Mouse (Mus musculus) erythroblast, adult 5-6 weeks (primary cell): ENCODE results near the gene Ccser2. TPM values are rescaled to one million over a fixed set of nuclear protein-coding genes. Genes with fewer than 3 reads are reported as not detected.
"Not testable (repeated sequence)": the region's sequence is repeated elsewhere in the genome, so short reads cannot be mapped to it uniquely, and the experiment has no call there.

ENCODE experiments used
- ATAC-seq: replicated peaks from 2 replicates; pipeline ENCODE4 v1.8.0; 2016; ENCODE audit warnings: moderate number of reproducible peaks, mild to moderate bottlenecking, moderate TSS enrichment, inconsistent platforms; ENCODE audit not compliant: poor library complexity, low FRiP score, severe bottlenecking
- total RNA-seq, 2 experiments: library from RNA; stranded (forward) in 1 of 2; stranded (reverse) in 1 of 2; fragments of 150-400 nt in 1 of 2; fragments of 200-764, 138-1000 nt in 1 of 2; gene quantifications; 2 replicates each; pipeline versions ENCODE4 v1.2.3 to v1.2.4; 2015 to 2017; ENCODE audit warnings: low replicate concordance in 2 of 2

The Ccser2 gene
- total RNA-seq (2015; ENCODE audit: low replicate concordance), result 3.8 and 5.2 TPM in 2 replicates
- 2.9 and 3.2 TPM in 2 replicates for total RNA-seq (2017; ENCODE audit: low replicate concordance)

DNA sequence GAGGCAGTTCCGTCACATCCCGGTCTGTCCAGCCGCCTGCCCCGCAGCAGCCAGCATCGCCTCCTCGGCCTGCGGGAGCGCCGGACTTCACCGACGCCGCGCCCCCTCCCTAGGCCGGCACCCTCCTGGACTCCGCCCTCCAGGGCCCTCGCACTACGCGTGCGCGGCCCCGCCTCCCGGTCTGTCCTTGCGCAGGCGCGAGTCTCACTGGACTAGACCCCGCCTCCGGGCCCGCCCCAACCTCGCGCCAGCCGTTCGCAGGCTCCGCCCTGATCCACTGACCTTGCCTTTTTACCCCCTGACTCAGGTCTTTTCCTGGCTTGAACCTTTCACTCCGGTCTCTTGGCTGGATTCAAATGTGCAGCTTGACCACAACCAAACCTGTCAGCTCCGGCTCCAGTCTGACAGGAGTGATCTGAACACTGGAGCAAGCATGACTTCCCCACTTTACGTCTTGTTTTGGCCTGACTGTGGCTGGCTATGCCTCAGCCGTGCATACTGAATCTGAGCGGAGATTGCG is at the start of gene Ccser2:
TSS of gene Ccser2 (minus strand) at position 150 of the 520 bp plus-strand sequence.
- ATAC-seq, result peak; percentile 100

DNA sequence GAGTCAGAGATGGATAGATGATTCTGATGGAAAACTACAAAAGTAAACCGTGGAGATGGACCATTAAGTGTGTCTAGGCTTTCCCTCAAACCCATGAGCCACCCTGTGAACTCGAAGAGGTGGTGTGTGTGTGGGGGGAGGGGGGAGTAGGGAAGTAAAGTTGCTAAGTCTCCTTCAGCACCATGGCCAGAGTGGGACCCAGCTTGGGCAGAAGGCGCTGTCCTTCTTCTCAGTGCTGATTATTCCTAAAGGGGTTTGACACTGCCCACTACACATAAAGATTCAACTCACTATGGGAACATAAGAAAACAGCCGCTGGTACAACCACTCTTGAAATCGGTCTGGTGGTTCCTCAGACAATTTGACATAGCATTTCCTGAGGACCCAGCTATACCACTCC is 47.3 kb upstream of the Ccser2 start:
- ATAC-seq, result no peak

DNA sequence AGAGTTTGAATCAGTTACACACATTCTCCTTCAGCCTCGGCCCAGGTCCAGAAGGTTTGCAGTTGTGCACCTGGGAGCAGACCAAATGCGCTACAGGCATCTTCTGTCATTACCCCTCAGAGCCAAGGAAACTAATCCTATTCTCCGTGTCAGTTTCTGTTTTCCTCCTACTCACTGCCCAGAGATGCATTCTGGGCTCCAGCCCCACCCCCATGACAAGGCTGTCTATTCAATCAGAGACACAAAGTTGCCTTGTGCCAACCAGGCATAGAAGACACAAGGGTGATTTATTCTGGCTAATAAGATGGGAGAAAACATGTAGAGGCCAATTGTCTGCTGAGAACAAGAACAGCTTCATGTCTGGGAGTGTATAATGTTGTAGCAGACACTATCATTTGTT is 45.1 kb upstream of the Ccser2 start:
- ATAC-seq, result no peak

DNA sequence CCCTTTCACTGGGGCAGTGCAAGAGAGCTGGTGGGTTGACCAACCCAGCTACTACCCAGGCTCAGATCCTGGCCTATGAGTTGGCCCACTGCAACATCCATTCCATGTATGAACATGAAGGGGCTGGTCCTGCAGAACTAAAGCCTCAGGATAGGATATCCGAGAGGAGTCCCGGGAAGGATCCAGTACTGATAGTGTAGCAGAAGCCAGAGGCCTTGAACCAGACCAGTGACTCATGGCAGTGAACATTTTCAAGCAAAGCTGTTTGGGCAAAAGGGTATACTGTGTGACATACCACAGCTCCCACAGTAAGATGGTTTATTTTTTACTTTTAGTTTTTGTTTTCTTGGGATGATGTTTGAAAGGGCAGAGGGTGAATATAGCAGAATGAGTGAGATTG is 41.1 kb upstream of the Ccser2 start:
- ATAC-seq, result no peak

DNA sequence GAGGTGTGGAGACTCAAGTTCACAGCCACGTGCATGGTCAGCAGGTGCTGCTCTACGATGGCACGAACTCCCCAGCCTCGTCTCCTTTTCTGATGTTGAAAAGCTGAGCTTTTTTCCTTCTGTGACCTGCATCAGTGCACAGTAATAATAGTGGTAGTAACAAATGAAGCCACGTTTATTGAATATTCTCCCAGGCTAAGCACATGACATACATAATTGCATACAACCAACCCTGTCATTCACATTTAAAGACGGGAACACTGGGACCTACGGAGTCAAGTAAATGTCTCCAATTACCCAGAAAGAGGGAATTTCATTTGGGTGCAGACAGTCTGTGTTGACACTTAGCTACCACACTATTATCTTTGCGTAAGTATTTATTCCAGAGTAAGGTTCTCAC is 37.9 kb upstream of the Ccser2 start:
- ATAC-seq, result no peak

DNA sequence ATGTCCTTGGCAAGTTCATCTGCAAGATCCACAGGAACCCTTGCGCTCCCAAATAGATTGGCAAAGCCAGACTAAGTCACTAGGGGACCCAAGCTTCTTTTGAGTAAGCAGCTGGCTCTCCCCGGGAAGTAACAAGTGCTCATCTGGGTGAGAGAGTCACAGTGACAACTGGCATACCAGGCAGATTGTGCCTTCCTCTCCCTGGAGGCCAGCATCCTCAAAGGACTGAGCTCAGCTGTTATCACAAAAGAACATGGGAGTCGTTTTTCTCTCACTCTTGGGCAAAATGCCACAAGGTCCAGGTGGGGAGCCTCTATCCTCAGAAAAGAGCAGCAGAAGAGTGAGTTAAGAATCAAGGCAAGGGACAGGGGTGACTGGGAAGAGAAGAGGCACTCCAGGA is 37.3 kb upstream of the Ccser2 start:
- ATAC-seq, result no peak

DNA sequence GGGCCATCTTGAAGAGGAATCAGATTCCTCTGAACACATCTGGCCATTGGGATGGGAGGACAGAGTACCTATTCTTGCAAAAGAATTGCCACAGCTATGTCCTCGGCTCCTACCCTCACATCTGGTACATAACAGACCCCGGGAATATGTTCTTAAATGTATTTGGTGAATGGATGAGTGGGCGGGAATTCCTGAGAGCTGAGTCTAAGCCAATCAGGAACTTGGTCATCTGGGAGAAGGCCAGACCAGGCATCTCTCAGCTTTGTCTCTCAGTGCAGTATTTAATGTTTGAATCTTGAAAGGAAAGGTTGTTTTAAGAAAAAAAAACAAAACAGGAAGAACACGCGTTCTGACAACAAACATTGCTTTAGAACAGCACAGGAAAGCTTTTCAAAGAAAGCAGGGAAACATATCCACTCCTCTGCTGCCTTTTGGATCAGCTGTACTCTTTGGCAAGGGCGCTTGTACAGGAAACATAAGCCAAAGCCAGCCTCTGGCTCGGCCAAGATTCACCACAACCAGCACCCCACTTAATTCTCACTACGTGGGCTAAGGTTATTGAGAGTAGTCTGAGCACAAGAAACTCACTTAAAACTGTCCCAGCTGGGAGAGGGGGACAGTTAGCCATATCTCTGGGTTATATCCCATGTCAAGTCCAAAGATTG is 35.0 kb upstream of the Ccser2 start:
- no peak for ATAC-seq

DNA sequence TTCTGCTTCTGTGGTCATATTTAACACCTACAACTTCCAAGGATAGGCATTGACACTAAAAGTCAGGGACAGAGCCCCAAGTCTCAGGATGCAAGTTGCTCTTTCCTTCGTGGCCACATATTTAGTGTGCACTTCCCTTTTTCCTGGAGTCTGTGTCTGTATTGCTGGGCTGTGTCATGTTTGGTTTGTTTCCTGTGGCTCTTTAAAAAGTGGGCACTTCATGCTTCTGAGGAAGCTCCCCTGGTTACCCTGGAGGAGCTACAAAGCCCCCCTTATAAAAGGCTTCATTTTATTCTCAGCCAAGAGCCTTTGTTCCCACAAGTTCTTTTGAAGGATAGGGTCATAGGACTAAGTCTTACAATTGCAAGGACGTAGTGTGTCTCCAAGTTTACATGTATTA is 34.3 kb upstream of the Ccser2 start:
- no peak for ATAC-seq

DNA sequence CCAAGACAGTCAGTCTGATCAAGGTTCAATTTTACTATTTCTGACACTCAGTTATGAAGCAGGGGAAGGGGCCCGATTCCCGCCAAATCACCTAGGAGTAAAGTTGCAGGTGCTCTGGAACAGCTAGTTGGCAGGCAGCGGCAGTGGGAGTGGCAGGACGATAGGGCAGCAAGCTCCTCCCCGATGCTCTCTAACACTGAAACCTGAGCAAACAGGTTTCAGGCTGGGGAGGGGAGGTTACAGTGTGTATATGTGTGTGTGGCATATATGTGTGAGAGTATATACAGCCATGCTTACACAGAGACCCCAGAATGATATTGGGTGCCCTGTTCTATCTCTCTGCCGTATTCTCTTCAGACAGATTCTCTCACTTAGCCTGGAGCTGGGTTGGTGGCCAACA is 32.2 kb upstream of the Ccser2 start:
- not testable (repeated sequence) for ATAC-seq

DNA sequence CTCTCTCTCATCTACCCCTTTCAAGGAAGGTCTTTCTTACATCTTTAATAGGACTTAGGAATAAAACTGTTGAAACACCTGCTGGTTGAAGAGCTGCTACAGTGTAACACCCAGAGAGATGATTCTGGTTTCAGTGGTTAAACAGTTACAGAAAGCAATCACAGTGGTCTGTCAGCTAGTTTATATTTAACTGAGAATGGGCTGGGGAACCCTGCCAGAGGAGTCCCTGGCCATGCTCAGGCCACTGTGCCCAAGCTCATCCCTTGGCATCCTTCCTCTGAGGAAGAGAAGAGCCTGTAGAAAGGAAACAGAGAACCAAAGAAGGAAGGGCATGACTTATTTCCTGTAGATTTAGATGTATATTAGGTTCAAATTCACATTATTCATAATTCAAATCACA is 21.2 kb upstream of the Ccser2 start:
- ATAC-seq, result no peak

DNA sequence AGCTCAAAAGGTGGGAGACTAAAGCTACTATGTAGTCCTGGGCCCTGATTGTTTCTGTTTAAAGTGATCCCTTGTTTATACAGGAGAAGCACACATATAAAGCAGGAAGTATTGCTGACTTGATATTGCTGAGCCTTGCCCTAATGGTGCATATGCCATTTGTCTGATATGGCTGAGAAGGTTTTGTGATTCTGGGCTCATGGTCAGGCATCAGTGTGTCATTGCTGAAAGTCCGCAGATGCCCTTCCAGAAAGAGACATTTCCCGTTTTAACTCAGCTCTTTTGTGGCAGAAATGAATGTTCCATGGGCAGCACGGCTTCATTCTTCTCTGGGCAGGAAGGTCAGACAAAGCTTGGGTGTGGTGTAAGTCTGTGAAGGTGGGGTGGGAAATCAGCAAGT is 17.1 kb upstream of the Ccser2 start:
- no peak for ATAC-seq

DNA sequence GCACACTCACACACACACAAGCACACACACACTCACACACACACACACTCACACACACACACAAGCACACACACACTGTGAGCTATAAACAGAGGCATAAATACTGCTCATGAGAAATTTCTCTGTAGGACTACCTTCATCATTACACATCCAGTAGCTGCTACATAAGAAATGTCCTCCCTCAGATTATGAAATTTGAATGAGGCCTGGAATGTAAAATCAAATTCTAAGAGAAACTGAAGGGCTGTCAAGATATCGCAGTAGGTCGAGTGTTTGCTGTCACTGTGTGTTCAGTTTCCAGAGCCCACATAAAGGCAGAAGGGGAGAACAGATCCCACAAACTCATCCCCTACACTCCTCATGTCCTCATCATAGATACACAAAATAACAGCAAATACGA is 6.4 kb upstream of the Ccser2 start:
- no peak for ATAC-seq

DNA sequence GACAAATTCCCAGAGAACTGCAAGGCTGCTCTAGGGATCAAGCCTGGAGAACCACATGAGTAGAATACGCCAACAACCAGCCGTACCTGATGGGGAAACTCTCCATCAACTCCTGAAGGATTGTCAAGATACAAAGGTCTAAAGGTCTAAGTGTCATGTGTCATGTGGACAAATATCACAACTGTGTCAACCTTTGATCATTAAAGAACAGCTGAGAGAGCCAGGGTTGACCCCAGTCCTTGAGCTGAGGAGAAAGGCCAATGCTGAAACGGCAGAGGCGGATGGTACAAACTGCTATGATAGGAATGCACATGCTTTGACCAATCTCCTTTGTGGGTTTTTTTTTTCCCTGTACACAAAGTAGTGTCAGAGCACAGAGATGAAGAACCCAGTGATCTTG is 2.6 kb upstream of the Ccser2 start:
- ATAC-seq, result no peak

DNA sequence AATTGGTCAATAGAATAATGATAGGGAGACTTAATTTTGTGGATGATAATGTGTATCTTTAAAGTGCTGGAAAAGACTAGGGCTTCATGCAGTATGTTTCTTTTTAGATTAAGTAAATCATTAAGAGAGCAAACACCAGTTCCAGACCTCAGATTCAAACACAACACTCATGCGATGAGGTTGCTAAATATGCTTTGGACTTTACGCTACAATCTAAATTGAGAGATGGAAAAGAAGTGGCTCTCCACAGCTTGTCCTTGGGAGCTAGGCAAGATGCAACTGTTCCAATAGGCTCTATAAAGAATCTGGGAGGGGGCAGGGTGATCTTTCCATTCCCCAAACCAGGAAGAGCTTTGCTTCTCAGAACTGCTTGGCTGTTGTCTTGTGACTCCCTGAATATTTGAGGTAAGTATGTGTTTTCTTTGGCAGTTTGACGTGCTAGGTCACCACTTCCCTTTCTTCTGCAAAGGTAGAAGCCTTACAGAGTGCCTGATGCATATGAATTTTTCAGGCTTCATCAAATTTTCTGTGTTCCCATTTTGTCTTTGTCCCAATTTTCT is 1.4 kb upstream of the Ccser2 start:
- no peak for ATAC-seq

DNA sequence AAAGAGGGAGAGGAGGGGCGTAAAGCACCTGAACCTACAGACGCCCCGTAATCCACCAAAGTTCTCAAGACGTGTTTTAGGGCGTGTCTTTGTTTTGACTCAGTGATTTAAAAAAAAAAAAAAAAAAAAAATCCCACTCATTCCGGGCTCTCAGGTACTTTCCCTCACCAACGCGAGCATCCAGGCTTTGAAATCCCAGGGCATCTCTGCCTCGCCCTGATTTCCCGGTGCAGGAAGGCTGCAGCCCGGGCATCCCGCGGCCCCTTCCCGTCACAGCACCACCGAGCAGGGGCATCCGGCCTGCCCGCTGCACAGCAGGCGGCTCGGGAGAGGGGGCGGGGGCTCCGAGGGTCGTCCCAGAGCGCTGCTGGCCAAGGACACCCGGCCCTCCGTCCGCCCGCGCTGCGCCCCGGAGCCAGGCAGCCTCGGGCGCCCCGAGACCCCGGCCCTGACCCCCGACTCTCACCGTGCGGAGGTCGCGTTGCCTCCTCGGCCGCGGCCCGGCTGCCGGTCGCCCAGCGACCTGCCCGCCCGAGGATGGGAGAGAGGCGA is 425 bp downstream of the Ccser2 start:
- no peak for ATAC-seq

DNA sequence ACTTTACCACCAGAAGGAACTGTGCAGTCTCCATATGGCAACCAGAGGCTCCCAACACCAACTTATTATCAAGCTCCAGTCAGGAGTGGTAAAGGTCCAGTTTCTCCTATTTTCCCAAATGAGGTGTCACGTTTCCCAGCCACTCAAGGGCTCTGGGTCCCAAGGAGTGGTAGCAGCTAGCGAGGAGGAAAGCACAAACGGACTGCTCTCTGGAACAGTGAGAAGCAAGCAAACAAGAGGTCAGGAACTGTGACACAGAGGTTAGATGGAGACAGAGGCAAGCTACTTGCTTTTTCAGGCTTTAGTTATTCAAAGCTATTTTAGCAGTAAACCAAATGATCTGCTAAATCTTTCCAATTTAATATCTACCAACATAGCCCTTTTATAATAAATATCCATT is 3.2 kb downstream of the Ccser2 start:
- ATAC-seq, result no peak

DNA sequence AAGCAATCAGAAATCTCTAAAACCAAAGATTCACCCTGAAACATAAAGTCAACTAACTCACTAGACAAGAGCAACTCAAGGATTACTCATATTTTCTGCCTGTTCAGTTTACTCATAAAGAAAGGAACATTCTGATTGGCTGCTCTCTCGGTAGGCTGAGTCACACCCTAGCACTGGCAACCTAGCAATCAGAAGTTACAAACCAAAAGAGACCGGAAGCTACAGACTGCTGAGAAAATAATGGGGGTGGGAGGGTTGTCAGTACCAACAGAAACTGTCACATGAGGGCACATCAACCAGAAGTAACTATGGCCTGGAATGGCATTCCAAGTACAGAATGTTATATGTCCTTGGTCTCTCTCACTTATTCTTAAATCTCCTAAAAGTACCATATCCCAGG is 6.1 kb downstream of the Ccser2 start:
- no peak for ATAC-seq

DNA sequence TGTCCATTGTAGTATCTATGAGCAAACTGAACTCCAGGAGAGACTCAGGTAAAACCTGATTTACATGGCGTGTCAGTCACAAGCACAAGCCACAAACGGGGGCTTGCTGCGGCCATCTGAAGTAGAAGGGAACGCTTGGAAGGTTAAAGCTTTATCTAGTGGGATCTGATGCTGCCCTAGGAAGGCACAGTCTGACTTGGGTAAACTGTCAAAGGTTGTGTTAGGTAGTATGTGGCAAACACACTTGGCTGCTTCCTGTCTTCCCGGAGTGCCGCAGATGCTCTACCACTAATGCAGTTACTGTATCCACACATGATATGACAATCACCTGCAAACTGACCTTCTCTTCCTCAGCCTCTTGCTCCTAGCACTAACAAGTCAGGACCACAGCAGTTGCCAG is 10.9 kb downstream of the Ccser2 start:
- ATAC-seq, result no peak

DNA sequence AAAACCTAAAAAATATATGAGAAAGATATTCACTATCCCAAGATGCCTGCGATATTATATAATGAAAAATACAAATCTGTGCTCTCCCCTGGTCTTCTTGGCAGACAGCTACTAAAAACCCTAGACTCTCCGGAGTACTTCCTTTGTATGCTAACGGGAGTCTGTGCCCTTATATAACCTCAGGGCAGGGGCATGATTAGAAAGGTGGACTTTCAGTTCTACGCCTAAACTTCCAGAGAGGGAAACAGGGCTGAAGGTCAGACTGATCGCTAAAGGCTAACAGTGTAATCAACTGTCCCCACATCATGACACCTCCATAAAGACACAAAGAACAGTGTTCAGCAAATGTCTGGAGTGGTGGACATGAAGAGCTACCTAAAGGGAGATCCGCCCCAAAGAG is 11.3 kb downstream of the Ccser2 start:
- no peak for ATAC-seq

DNA sequence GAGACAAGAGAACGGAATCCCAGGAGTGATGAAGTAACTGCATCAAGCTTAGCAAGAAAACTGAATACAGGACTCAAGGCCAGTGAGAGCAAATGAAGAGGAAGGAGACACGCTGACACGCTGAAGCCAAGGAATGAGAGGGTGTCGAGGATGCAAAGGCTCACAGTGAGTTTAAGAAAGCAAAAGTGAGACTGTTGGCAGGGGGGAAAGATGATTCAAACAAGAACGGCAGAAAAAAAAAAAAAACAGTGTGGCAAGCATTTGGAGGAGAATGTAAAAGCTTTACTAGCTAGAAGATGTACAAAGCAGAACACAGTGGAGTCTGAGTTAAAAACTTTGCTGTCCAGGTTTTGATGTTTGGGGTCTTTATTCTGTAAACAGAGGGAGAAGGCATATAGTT is 11.9 kb downstream of the Ccser2 start:
- ATAC-seq, result no peak

DNA sequence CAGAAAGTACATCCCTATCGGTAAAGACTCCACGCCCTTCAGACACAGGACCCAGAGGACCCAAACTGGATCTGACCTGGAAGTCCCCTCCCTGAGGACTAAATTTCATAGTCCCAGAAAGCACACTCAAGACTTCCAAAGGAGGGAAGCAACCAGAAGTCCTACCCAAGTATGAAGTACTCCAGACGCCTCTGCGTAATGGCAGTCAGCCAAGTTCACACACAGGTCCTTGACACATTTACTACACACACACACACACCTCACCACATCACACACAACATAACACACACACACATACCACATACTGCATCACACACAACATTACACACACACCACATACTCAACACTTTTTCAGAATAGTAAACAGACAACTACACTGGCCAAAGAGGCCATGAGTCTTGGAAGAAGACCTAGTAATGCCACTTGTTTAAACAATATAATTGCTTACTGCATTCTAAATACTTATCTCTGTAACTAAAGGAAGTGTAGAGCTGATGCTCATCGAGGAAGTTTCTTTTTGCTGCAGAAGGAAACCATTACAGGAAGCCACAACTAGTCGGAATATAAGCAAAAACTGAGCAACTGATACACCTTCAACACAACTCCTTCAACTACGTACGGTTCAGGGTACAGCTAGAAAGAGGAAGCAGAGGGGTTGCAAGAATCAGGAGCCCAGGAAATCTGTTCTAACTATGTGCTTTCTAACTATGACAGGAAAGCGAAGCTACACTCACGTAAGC is 15.7 kb downstream of the Ccser2 start:
- ATAC-seq, result no peak
